ENCODE assay signal across 20 mouse cellular contexts in genomic region chr10:117454171-117454500, GRCm38 (mm10).
DNase-seq lines count a peak whose midpoint lies in the region; ATAC-seq and TF ChIP-seq lines count a peak whose summit lies in the region.
"Had no signal": no experiment of that assay in that cellular context is flagged by ENCODE, and none has a peak within 500 bp of the region (broad histone marks: within the 10 kb centered on the region; RNA-seq: fewer than 3 reads in every experiment).

No protein-coding gene starts in this region.

- H3K27ac ChIP-seq in intestine, postnatal 0 days (ENCODE audit: low read depth, low read length): no peak overlapping the region
- no peak overlapping the region for H3K27ac ChIP-seq in intestine, embryonic 16.5 days (ENCODE audit: low read length)

- peak; percentile 15; the same call in 1 of the 2 replicates for TF ChIP-seq CTCF in intestine, postnatal 0 days (IDR thresholded peaks at IDR 0.05; ENCODE audit: low read depth)

- H3K36me3 ChIP-seq in intestine, postnatal 0 days (ENCODE audit: control insufficient read depth, insufficient read depth): no peaks in the 10 kb centered on the region
- no peaks in the 10 kb centered on the region for H3K36me3 ChIP-seq in intestine, embryonic 16.5 days (ENCODE audit: control insufficient read depth, insufficient read depth, low read length)
- H3K36me3 ChIP-seq: G1E had no signal

- H3K4me2 ChIP-seq in intestine, postnatal 0 days (replicated peaks; ENCODE audit: low read depth): no peak overlapping the region
- no peak overlapping the region for H3K4me2 ChIP-seq in intestine, embryonic 16.5 days (ENCODE audit: low read depth, low read length)

- H3K4me3 ChIP-seq in intestine, postnatal 0 days (ENCODE audit: low read depth, low read length): no peak overlapping the region
- no peak overlapping the region for H3K4me3 ChIP-seq in intestine, embryonic 16.5 days (ENCODE audit: low read length)

- no peaks in the 10 kb centered on the region for H3K9me3 ChIP-seq in intestine, postnatal 0 days (ENCODE audit: control insufficient read depth)
- H3K9me3 ChIP-seq in intestine, embryonic 16.5 days (ENCODE audit: control insufficient read depth, low read length): no peaks in the 10 kb centered on the region
- H3K9me3 ChIP-seq: G1E had no signal

- 80% methylated on average over 3 of the region's 3 CpGs for WGBS in intestine, postnatal 0 days
- WGBS in intestine, embryonic 16.5 days: 83% methylated on average over 3 of the region's 3 CpGs

- no peak overlapping the region for H3K9ac ChIP-seq in intestine, postnatal 0 days (ENCODE audit: low read depth, low read length)
- H3K9ac ChIP-seq in intestine, embryonic 16.5 days (ENCODE audit: low read depth, low read length): no peak overlapping the region

- DNase-seq in adipocyte (ENCODE audit: low spot score): peak; percentile 94
- DNase-seq in cerebellum, adult 11 months: no peak
- DNase-seq: adrenal gland, adult 2 months; adrenal gland, adult 8-10 months; adrenal gland, postnatal 10 days; adrenal gland, postnatal 14 days; adrenal gland, postnatal 25 days; adrenal gland, postnatal 36 days; B cell, adult 2 months; cerebellum, adult 11-12 months; cerebellum, adult 18-20 months; cerebellum, adult 2 months; cerebellum, adult 8-10 months had no signal

- ATAC-seq in intestine, postnatal 0 days: no peak
- ATAC-seq in intestine, embryonic 16.5 days: no peak
- ATAC-seq: activated CD4-positive, CD25-positive, alpha-beta regulatory T cell, adult 4 months; CD4-positive, CD25-positive, alpha-beta regulatory T cell, adult 4 months; Patski had no signal

- H3K27me3 ChIP-seq in intestine, postnatal 0 days (replicated peaks; ENCODE audit: control insufficient read depth, insufficient read depth, low read length): no peaks in the 10 kb centered on the region
- H3K27me3 ChIP-seq in intestine, embryonic 16.5 days (replicated peaks; ENCODE audit: control insufficient read depth, insufficient read depth, low read length): no peaks in the 10 kb centered on the region
- H3K27me3 ChIP-seq: CH12.LX, Patski had no signal

- H3K4me1 ChIP-seq in intestine, postnatal 0 days (replicated peaks; ENCODE audit: control insufficient read depth, insufficient read depth, low read length): peaks cover 6% of the 10 kb centered on the region; the same call in 1 of the 2 replicates
- peaks cover 25% of the 10 kb centered on the region for H3K4me1 ChIP-seq in intestine, embryonic 16.5 days (ENCODE audit: control insufficient read depth, insufficient read depth, low read length)
